Comparison of ENCODE assay signal across 7 mouse cellular contexts in genomic region chr9:110631651-110632275, GRCm38 (mm10). TPM values are rescaled to one million over a fixed set of nuclear protein-coding genes. Genes with fewer than 3 reads are reported as not detected.
DNase-seq lines count a peak whose midpoint lies in the region; ATAC-seq and TF ChIP-seq lines count a peak whose summit lies in the region.

No protein-coding gene starts in this region.

- DNase-seq in lung, postnatal 4 days = no peak
- DNase-seq in forebrain, embryonic 10.5 days (ENCODE audit: extremely low spot score, low spot score) = peak; percentile 64
- peak; percentile 61 for DNase-seq in limb, embryonic 11.5 days (ENCODE audit: low spot score)
- no peak for DNase-seq in layer of hippocampus, adult 2 months (ENCODE audit: low spot score in 2 of 2)
- no peak for DNase-seq in thymus, adult 18-20 months

- H3K36me3 ChIP-seq in lung, embryonic 15.5 days = 0 out of 2 replicates have a peak, but pooled peaks cover 3% of the 10 kb centered on the region
- peaks cover 20% of the 10 kb centered on the region; the same call in 1 of the 2 replicates for H3K36me3 ChIP-seq in forebrain, embryonic 10.5 days (replicated peaks)
- no peaks in the 10 kb centered on the region for H3K36me3 ChIP-seq in limb, embryonic 11.5 days (ENCODE audit: control insufficient read depth, insufficient read depth, low read length)
- H3K36me3 ChIP-seq in stomach, embryonic 15.5 days = peaks cover 8% of the 10 kb centered on the region

- TF ChIP-seq CTCF in layer of hippocampus, adult 2 months (conservative IDR thresholded peaks at IDR 0.05) = no peak; the same call in none of the 2 replicates

- H3K4me1 ChIP-seq in lung, embryonic 15.5 days = no peaks in the 10 kb centered on the region
- H3K4me1 ChIP-seq in forebrain, embryonic 10.5 days = peaks cover 36% of the 10 kb centered on the region
- H3K4me1 ChIP-seq in limb, embryonic 11.5 days (ENCODE audit: control insufficient read depth, insufficient read depth, low read length) = peaks cover 2% of the 10 kb centered on the region; the same call in 1 of the 2 replicates
- peaks cover 7% of the 10 kb centered on the region; the same call in 1 of the 2 replicates for H3K4me1 ChIP-seq in stomach, embryonic 15.5 days

- WGBS in lung, embryonic 15.5 days = 28% methylated on average over 30 of the region's 30 CpGs
- WGBS in forebrain, embryonic 10.5 days = 21% methylated on average over 30 of the region's 30 CpGs
- 8% methylated on average over 30 of the region's 30 CpGs for WGBS in limb, embryonic 11.5 days
- 37% methylated on average over 30 of the region's 30 CpGs for WGBS in stomach, embryonic 15.5 days

- no peaks in the 10 kb centered on the region for H3K9me3 ChIP-seq in lung, embryonic 15.5 days
- H3K9me3 ChIP-seq in forebrain, embryonic 10.5 days = no peaks in the 10 kb centered on the region
- H3K9me3 ChIP-seq in limb, embryonic 11.5 days (ENCODE audit: control insufficient read depth, low read length) = no peaks in the 10 kb centered on the region
- no peaks in the 10 kb centered on the region for H3K9me3 ChIP-seq in stomach, embryonic 15.5 days

- no peak overlapping the region for H3K9ac ChIP-seq in lung, embryonic 15.5 days
- peak overlapping the region; percentile 30; the same call in 1 of the 2 replicates for H3K9ac ChIP-seq in limb, embryonic 11.5 days (ENCODE audit: low read length)
- no peak overlapping the region for H3K9ac ChIP-seq in stomach, embryonic 15.5 days

- peak overlapping the region; percentile 23; the same call in 1 of the 2 replicates for H3K4me2 ChIP-seq in lung, embryonic 15.5 days
- H3K4me2 ChIP-seq in limb, embryonic 11.5 days (ENCODE audit: low read depth, severe bottlenecking) = peak overlapping the region; percentile 58
- peak overlapping the region; percentile 36 for H3K4me2 ChIP-seq in stomach, embryonic 15.5 days

- no peak overlapping the region for H3K4me3 ChIP-seq in lung, embryonic 15.5 days
- H3K4me3 ChIP-seq in forebrain, embryonic 10.5 days = peak overlapping the region; percentile 48
- H3K4me3 ChIP-seq in limb, embryonic 11.5 days (ENCODE audit: low read depth, low read length) = peak overlapping the region; percentile 14
- no peak overlapping the region; the same call in 1 of the 2 replicates for H3K4me3 ChIP-seq in stomach, embryonic 15.5 days (replicated peaks)
- H3K4me3 ChIP-seq in layer of hippocampus, adult 2 months = no peak overlapping the region

- no peak overlapping the region for H3K27ac ChIP-seq in lung, embryonic 15.5 days
- no peak overlapping the region for H3K27ac ChIP-seq in forebrain, embryonic 10.5 days
- H3K27ac ChIP-seq in limb, embryonic 11.5 days (replicated peaks; ENCODE audit: low read depth, low read length) = no peak overlapping the region
- H3K27ac ChIP-seq in stomach, embryonic 15.5 days = no peak overlapping the region
- H3K27ac ChIP-seq in layer of hippocampus, adult 2 months = no peak overlapping the region

- ATAC-seq in lung, embryonic 15.5 days (ENCODE audit: borderline replicate concordance, extremely low read depth, low FRiP score, low TSS enrichment) = no peak
- no peak for ATAC-seq in limb, embryonic 11.5 days (ENCODE audit: insufficient number of reproducible peaks, low FRiP score, low TSS enrichment, low read depth)
- no peak for ATAC-seq in stomach, embryonic 15.5 days (ENCODE audit: insufficient read depth, low FRiP score, low read depth)

- H3K27me3 ChIP-seq in lung, embryonic 15.5 days = peaks cover 22% of the 10 kb centered on the region
- H3K27me3 ChIP-seq in forebrain, embryonic 10.5 days (ENCODE audit: poor library complexity, severe bottlenecking) = peaks cover 65% of the 10 kb centered on the region
- peaks cover 21% of the 10 kb centered on the region for H3K27me3 ChIP-seq in limb, embryonic 11.5 days (ENCODE audit: control insufficient read depth, insufficient read depth, low read length)
- H3K27me3 ChIP-seq in stomach, embryonic 15.5 days (replicated peaks) = 0 out of 2 replicates have a peak, but pooled peaks cover 12% of the 10 kb centered on the region

RNA-seq across cellular contexts. Expression of gene Nradd, which starts 7.5 kb away (rescaled TPM):
- 51.2 and 55.6 TPM in 2 replicates for polyA plus RNA-seq in lung, embryonic 15.5 days (2015; fragmentation: Nextera tagmentation; extraction: Ambion mirVana)
- 36.3 and 36.4 TPM in 2 replicates for polyA plus RNA-seq in forebrain, embryonic 10.5 days (2016; fragmentation: Nextera tagmentation; extraction: Ambion mirVana)
- polyA plus RNA-seq in limb, embryonic 11.5 days (2014; fragmentation: Nextera tagmentation; extraction: Ambion mirVana) = 28.3 and 36.5 TPM in 2 replicates
- 28.5 and 30.5 TPM in 2 replicates for polyA plus RNA-seq in stomach, embryonic 15.5 days (2015; fragmentation: Nextera tagmentation; extraction: Ambion mirVana)
- 1 to 10 TPM; 1.9 to 3.4 TPM for total RNA-seq in layer of hippocampus, adult 2 months (2021)

RNA-seq across cellular contexts. Expression of gene Nbeal2, which starts 22.2 kb away (rescaled TPM):
- polyA plus RNA-seq in lung, embryonic 15.5 days (2015; fragmentation: Nextera tagmentation; extraction: Ambion mirVana) = 3.6 and 4.2 TPM in 2 replicates
- polyA plus RNA-seq in forebrain, embryonic 10.5 days (2016; fragmentation: Nextera tagmentation; extraction: Ambion mirVana) = 1.4 and 2.0 TPM in 2 replicates
- 0.35 and 0.53 TPM in 2 replicates for polyA plus RNA-seq in limb, embryonic 11.5 days (2014; fragmentation: Nextera tagmentation; extraction: Ambion mirVana)
- 6.2 and 6.9 TPM in 2 replicates for polyA plus RNA-seq in stomach, embryonic 15.5 days (2015; fragmentation: Nextera tagmentation; extraction: Ambion mirVana)
- total RNA-seq in layer of hippocampus, adult 2 months (2021) = 10 to 100 TPM; 17.7 to 18.0 TPM

RNA-seq across cellular contexts. Expression of gene Ccdc12, which starts 24.5 kb away (rescaled TPM):
- 151 TPM in 2 replicates for polyA plus RNA-seq in lung, embryonic 15.5 days (2015; fragmentation: Nextera tagmentation; extraction: Ambion mirVana)
- 178 and 183 TPM in 2 replicates for polyA plus RNA-seq in forebrain, embryonic 10.5 days (2016; fragmentation: Nextera tagmentation; extraction: Ambion mirVana)
- 147 and 150 TPM in 2 replicates for polyA plus RNA-seq in limb, embryonic 11.5 days (2014; fragmentation: Nextera tagmentation; extraction: Ambion mirVana)
- polyA plus RNA-seq in stomach, embryonic 15.5 days (2015; fragmentation: Nextera tagmentation; extraction: Ambion mirVana) = 146 and 160 TPM in 2 replicates
- 10 to 100 TPM; 50.2 to 66.0 TPM for total RNA-seq in layer of hippocampus, adult 2 months (2021)

Comparison
In these comparisons a context has a peak if more than half of its experiments do, and no peak if none do; other contexts are left out.
1. H3K4me3 ChIP-seq: peak in forebrain, embryonic 10.5 days (single experiment) and limb, embryonic 11.5 days (single experiment); none in lung, embryonic 15.5 days (single experiment), stomach, embryonic 15.5 days (single experiment) and layer of hippocampus, adult 2 months (single experiment).
2. DNase-seq: peak in forebrain, embryonic 10.5 days (single experiment) and limb, embryonic 11.5 days (single experiment); none in lung, postnatal 4 days (0 of 2), layer of hippocampus, adult 2 months (0 of 2) and thymus, adult 18-20 months (0 of 2).
3. Peak in every context shown above with its lines, with median percentiles within 50 percentile points of each other: H3K4me2 ChIP-seq.